Mouse (Mus musculus) cerebellum, postnatal 25 days (tissue): Measurements from ENCODE around the gene Tnfrsf26.
A peak's percentile ranks its signal among the peaks of the same experiment; 100 is the strongest.

Experiments used
- DNase-seq, 2 experiments: peaks; one replicate each; pipeline ENCODE4 v3.0.0; 2021; ENCODE audit warnings: mixed read lengths in 2 of 2

The Tnfrsf26 gene

DNA sequence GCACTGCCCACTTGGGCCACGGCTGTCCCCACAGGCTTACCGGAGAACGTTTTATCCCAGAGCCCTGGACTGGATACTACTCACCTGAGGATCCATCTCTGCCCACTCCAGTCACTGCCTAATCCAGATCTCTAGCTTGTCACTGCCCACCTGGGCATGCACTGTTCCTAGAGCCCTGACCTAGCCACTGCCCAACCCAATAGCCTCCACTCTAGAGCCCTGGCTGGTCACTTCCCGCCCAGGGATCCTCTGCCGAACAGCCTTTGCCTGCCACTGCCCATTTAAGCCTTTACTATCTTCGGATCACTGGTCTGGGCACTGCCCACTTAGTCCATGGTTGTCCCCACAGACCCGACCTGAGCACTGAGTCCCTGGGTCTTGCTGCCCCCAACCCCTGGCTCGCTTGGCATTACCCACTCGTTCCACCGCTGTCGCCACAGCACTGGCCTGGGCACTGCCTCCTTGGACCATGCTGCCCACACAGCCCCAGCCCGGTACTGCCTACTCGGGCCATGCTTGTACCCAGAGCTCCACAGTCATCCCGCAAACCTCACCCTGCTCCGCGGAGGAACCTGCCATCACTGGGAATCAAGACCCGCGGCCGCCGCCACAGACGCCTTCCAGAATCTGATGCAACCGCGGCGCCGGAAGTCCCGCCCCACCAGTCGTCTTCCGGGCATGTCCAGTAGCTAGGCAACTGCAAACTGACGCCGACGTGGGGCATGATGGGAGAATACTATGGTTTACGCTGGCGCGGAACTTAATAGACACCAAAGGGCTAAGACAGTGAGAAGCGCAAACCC, 28.9 kb downstream of the Tnfrsf26 start, which contains the start of gene Cars:
Gene Cars, minus strand, starts transcription at position 663 of the 803 bp plus-strand sequence.
- DNase-seq: peak; percentile 91 to 95

DNA sequence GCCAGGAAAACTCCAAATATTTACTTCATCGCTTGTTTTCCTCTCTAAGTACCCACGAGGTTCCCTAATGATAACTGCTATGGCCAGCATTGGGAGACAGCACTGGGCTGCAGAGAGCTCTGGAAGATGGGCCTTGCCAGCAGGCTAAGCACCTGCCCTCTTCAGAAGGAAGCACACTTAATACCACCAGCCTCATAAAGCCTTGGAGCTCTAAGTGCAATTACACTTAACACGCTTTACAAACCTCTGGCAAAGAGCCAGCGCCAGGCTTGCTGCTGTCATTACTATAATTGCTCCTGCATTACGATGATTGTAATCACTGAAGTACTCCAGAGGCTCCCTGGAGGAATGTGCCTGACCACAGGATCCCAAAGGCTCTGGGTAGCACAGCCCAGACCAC, 33.7 kb downstream of the Tnfrsf26 start:
- DNase-seq: peak in 1 of 2 experiments; percentile 23

DNA sequence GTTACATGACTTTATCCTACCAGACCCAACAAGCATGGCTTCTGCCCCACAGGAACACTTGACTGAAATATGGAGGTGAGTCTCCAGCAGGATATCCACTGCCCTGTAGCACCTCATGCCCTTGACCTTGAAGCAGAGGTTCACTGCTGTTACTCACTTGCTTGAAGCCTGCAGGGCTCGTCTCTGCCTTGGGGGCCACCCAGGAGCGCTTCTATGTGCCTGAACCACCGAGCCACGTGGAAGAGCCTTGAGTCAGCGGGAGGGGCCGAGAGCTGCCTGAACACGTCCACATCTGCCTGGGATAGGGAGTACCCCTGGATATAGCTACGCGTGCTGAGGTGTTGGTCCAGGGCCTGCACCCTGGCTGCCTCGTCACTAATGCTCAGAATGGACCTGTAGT, 36.3 kb downstream of the Tnfrsf26 start:
- DNase-seq: no peak

DNA sequence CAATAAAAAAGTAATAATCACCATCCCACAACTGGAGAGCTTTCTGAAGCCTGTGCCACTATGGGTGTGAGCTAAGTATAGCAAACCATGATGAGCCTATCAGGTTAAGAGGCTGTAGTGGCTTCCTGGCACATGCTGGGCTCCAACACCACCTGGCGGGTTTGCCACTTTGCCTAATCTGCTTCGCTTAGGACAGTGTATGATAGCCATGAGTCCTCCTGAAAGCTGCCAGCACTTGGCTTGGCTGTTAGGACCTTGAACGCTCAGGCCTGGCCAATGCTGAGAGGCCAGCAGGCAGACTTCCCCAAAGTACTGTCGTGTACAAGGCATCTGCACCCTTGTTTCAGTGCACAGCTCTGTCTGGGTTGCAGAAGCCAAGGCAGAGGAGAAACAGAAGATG, 40.5 kb downstream of the Tnfrsf26 start:
- DNase-seq: peak; percentile 52 to 70

DNA sequence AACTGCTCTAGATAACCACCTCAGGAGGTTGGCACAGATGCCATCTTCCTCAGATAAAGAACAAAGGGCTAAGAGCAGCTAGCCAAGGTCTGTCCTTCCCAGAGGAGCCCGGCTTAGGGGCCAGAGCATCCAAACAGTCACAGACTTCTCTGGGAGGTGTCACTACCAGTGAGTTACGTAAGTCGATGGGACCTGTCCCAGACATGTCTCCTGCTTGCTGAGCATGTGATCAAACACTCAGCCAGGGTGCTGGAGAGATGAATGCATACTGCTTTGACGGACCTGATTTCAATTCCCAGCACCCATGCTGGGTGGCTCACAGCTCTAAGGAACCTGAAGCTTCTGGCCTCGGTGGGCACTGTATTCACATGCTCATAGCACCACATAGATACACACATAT, 40.9 kb downstream of the Tnfrsf26 start:
- DNase-seq: no peak

DNA sequence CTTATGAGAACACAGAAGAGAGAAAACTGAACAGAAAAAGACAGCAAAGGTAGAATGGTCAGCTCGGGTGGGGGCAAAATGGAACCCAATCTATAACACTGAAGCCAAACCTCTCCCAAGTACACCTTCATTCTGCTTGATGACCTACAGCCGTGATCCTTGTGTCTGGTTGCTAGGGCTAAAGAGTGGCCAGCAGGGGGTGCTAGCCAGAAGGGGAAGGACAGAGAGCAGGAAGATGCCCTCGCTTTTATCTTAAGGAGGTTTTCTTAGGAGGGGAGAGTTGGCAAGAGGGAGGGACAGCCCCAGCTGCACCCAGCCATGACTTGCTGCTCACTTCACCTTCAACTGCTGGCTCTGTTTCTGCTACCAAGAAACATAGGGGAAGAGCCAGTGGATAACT, 44.6 kb downstream of the Tnfrsf26 start:
- peak; percentile 45 to 78 for DNase-seq

DNA sequence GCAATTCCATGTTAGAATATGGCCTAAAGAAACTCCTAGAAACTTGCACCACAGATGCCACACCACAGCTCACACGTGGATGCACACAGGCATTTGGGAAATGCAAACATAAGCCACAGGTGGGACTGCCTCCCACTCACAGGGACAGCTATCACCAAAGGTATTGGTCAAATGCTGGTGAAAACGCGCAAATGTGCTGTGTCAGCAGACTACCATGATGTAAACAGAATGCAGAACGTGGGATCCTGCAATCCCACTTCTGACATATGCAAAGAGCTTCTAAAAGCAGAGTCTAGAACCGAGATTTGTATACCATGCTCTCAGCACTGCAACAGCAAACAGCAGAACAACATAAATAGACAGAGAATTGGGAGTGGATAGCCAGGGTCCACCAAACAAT, 45.5 kb downstream of the Tnfrsf26 start:
- no peak for DNase-seq

DNA sequence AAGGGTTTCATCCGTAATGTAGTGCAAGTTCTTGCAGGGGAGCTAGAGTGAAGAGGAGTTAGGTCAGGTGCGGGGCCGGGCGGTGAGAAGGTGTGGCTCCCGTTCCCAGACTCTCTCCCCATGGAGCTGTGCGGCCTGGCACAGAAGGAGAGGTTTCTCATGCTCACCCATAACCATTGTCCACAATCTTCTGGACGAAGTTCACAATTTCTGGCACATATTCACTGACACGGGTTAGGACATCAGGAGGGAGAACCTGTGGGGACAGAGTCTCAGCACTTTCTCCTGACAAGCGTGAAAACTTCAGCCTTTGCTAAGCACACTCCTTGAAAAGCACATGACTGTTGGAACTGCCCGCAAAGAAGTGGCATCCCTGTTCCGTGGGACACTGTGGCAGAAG, 52.8 kb downstream of the Tnfrsf26 start:
- DNase-seq: no peak

DNA sequence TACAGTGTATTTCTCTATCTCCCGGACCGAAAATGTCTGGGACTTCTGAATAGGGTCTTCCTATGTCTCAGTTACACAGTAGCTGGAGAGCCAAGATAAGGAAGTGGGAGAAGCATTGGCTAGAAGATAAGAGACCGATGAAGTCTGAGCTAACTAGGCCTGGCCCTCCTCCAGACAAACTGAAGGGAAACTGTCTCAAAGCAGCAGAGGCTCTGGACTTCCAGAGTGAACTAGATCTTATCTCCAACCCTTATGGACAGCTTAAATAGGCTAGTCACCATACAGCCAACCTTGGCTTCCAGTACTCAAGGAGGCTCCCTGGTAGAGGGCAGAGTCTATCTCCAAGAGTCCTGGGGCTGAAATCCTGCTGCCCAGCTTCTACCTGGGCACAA, 62.9 kb downstream of the Tnfrsf26 start:
- no peak for DNase-seq

DNA sequence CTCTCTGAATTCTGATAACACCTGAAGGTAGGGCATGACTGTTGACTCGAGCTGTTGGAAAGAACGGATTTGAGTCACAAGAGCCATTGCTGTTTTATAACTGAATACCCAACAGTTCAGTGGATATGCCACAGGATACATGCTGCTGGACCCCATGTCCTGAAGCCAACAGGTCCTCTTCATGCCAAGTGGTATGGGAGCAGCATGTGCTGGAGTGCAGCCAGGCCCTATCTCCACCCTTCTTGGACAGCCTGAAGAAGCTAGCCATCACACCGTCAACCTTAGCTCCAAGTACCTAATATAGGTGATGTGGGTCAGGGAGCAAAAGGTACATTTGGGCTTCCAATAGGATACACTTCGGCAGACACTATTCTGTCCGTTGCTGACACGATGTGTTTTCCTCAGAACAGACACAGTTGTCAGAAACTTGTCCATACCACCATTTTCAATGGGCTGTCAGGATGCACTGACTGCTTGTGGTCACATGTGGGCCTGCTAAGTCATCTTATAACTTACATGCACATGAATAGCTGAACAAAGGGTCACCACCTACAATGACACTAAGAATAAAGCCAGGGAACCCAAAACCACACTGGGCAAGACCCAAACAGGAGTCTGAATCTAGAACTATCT, 63.4 kb downstream of the Tnfrsf26 start:
- no peak for DNase-seq

DNA sequence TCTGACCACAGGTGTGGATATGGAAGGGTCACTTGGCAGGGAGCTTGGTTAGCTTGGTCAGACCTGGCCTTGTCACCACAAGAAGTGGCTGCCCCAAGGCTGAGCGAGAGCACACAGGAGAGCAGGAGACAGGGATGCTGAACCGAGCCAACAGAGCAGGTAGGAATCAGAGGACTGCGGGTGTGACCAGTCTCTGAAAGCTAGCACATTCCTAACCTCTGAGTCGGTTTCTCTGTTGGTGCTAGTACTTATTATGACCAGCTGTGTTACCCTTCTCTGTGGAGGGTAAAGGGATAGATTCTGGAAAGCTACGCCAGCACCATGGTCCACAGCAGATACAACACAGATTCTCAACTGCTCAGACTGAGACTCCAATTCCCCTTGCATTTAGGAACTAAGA, 64.7 kb downstream of the Tnfrsf26 start:
- DNase-seq: no peak
